Mouse (Mus musculus) cerebellum, adult 2 months (tissue): Measurements from ENCODE around the gene Psmc5. TPM values are rescaled to one million over a fixed set of nuclear protein-coding genes. Genes with fewer than 3 reads are reported as not detected.

Experiments used
- DNase-seq, 2 experiments: peaks; one replicate each; pipeline ENCODE4 v3.0.0; 2021
- H3K27ac ChIP-seq: fragments of 200-500 bp; 2 replicates; pipeline ENCODE4 v1.5.1; 2012; ENCODE audit warnings: low read length, control low read depth, inconsistent platforms; ENCODE audit not compliant: insufficient read depth
- H3K27me3 ChIP-seq: fragments of 200-500 bp; 2 replicates; pipeline ENCODE4 v1.6.1; 2012; ENCODE audit warnings: inconsistent platforms, mild to moderate bottlenecking, low read length, moderate library complexity; ENCODE audit not compliant: control insufficient read depth, insufficient read depth
- H3K4me1 ChIP-seq: fragments of 200-500 bp; 2 replicates; pipeline ENCODE4 v1.6.1; 2011; ENCODE audit warnings: low read length; ENCODE audit not compliant: control insufficient read depth, insufficient read depth
- H3K4me3 ChIP-seq: fragments of 200-500 bp; replicated peaks from 2 replicates; pipeline ENCODE3; 2011; ENCODE audit warnings: mild to moderate bottlenecking, low read depth, low read length, control low read depth; ENCODE audit not compliant: insufficient read depth
- CTCF ChIP-seq: fragments of 200-500 bp; IDR thresholded peaks from 2 replicates; pipeline ENCODE4 v1.5.1; 2011; ENCODE audit warnings: low read depth, mild to moderate bottlenecking, control low read depth, low read length, moderate library complexity, borderline replicate concordance; ENCODE audit not compliant: insufficient read depth
- POLR2A ChIP-seq: fragments of 200-500 bp; IDR thresholded peaks from 2 replicates; pipeline ENCODE4 v1.6.1; 2011; ENCODE audit warnings: low read length, control low read depth, borderline replicate concordance; ENCODE audit not compliant: insufficient read depth
- WGBS: fragments of 180-500 bp; shearing (Covaris S2); methylation state at CpG from one replicate; pipeline ENCODE4 v1.1.7; 2018; 5-methylcytosine and 5-hydroxymethylcytosine counted together
- polyA plus RNA-seq: library from polyadenylated mRNA; depleted of rRNA; stranded (reverse); fragments of >200 nt; gene quantifications from 2 replicates; pipeline ENCODE4 v1.2.3, GENCODE M21; 2012

Psmc5 gene
- polyA plus RNA-seq, 1 experiment, result 343 TPM

DNA sequence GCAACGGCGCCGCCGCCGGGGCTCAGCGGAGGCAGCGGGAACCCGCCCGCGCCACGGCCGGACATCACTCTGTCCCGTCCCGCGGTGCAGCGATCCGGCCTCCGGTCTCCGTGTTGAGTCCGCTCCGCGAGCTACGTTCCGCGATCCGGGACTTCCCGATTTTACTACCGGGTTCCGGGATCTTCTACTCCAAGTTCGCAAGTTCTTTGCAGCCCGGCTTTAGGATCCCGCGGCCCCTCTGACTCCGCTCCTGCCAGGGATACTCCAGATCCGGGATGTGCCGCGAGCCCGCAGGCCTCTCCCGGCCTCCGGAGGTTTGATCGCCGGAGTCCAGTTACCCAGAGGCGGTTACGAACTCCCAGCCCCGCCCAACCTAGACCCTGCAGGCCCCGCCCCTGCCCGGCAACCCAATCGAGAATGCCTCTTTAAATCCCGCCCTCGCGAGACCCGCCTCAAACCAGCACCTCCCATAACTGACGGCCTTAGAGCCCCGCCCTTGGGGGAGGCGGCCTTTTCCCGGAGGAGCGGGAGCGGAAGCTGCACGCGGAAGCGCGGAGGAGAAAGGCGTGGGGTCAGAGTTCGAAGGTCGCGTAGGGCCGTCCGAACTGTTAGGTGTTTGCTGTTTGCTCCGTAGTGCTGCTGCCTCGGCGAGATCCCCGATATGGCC lies 16.8 kb downstream of the Psmc5 start, which contains the start of gene Smarcd2:
TSS of gene Smarcd2 (minus strand) at position 329 of the 667 bp plus-strand sequence.
- Histone ChIP-seq H3K27me3 (no peaks in the 10 kb centered on the region), H3K27ac (peak within 1 kb of the TSS; percentile 81), H3K4me3 (peak within 1 kb of the TSS; percentile 72), H3K4me1 (peaks cover 14% of the 10 kb centered on the region; the same call in 1 of the 2 replicates)
- under 1% methylated on average over 72 of the region's 72 CpGs for WGBS
- peak; percentile 99 to 100 for DNase-seq
- peak; percentile 53; the same call in 1 of the 2 replicates for TF ChIP-seq POLR2A
- no peak for TF ChIP-seq CTCF

DNA sequence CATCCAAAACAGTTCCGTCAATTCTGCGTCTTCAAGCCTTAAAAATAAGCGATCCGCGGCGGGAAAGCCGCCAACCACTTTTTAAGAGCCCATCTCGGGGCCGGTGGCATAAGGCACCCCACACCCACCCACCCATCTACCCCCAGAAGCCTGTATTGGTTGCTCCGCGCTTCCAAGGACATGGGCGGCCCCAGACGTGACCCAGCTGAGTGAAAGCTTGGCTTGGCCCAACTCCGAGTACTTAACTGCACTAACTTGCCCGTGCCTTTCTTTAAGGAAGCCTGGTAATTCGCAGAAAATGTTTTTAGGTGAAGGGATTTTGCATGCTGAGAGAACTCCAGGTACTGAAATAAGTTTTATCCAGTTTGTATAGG lies 17.3 kb downstream of the Psmc5 start:
- Histone ChIP-seq H3K4me3 (peak overlapping the region; percentile 70), H3K27me3 (no peaks in the 10 kb centered on the region), H3K27ac (peak overlapping the region; percentile 18), H3K4me1 (peaks cover 14% of the 10 kb centered on the region; the same call in 1 of the 2 replicates)
- no peak for DNase-seq
- WGBS, result 6% methylated on average over 16 of the region's 16 CpGs
- no peak for TF ChIP-seq POLR2A
- no peak for TF ChIP-seq CTCF

- Histone ChIP-seq H3K4me3 (no peak overlapping the region), H3K27me3 (no peaks in the 10 kb centered on the region), H3K4me1 (peaks cover 14% of the 10 kb centered on the region; the same call in 1 of the 2 replicates), H3K27ac (no peak overlapping the region)
- WGBS, result 94% methylated on average over 6 of the region's 6 CpGs
- TF ChIP-seq POLR2A (no peak), CTCF (no peak)
- no peak for DNase-seq
Observed at GRCm38 (mm10) chr11:106273811-106274210, 17.9 kb downstream of the Psmc5 start.

- Histone ChIP-seq H3K27ac (no peak overlapping the region), H3K4me1 (peaks cover 9% of the 10 kb centered on the region; the same call in 1 of the 2 replicates), H3K27me3 (no peaks in the 10 kb centered on the region), H3K4me3 (no peak overlapping the region)
- TF ChIP-seq CTCF, result no peak
- TF ChIP-seq POLR2A, result no peak
- no peak for DNase-seq
- 93% methylated on average over 1 of the region's 1 CpGs for WGBS
Observed at GRCm38 (mm10) chr11:106274374-106274773, 18.4 kb downstream of the Psmc5 start.

GRCm38 (mm10) chr11:106274971-106275411 lies 19.0 kb downstream of the Psmc5 start:
- TF ChIP-seq POLR2A (no peak), CTCF (no peak)
- no peak overlapping the region for H3K4me3 ChIP-seq
- H3K27ac ChIP-seq, result no peak overlapping the region
- H3K4me1 ChIP-seq, result peaks cover 8% of the 10 kb centered on the region; the same call in 1 of the 2 replicates
- H3K27me3 ChIP-seq, result no peaks in the 10 kb centered on the region
- 85% methylated on average over 7 of the region's 7 CpGs for WGBS
- no peak for DNase-seq

- Histone ChIP-seq H3K4me3 (peak within 1 kb of the TSS; percentile 42), H3K4me1 (peaks cover 5% of the 10 kb centered on the region; the same call in 1 of the 2 replicates), H3K27ac (no peak within 1 kb of the TSS), H3K27me3 (no peaks in the 10 kb centered on the region)
- peak; percentile 89 to 94 for DNase-seq
- whole genome bisulfite sequencing, result 5% methylated on average over 25 of the region's 25 CpGs
- TF ChIP-seq POLR2A, result no peak
- TF ChIP-seq CTCF, result peak; percentile 87
Observed at GRCm38 (mm10) chr11:106276454-106276853, 20.5 kb downstream of the Psmc5 start, which contains the start of gene Tcam1. Gene Tcam1, plus strand, starts transcription at chr11:106276672.

DNA sequence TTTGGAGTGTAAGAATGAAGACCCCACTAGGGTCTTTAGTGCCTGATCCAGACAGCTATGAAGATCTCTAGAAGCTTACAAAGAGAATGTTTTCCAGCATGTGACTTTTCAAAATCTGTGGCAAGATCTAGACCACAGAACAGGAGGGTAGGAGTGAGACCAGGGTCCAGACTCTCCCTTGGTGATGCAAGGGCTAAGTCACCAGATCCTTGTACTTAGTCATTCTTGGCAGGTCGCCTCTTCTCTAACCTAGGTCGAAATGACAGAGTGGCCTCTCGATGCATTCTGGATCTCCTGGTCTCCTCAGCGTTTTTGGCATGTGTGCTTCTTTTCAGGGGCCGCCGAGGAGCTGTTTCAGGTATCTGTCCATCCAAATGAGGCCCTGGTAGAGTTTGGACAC lies 26.5 kb downstream of the Psmc5 start:
- TF ChIP-seq CTCF, result no peak
- TF ChIP-seq POLR2A, result no peak
- DNase-seq, result no peak
- H3K4me1 ChIP-seq, result peaks cover 37% of the 10 kb centered on the region
- no peaks in the 10 kb centered on the region for H3K27me3 ChIP-seq
- H3K4me3 ChIP-seq, result no peak overlapping the region
- H3K27ac ChIP-seq, result no peak overlapping the region
- 71% methylated on average over 6 of the region's 6 CpGs for WGBS

GRCm38 (mm10) chr11:106283371-106283770 lies 27.4 kb downstream of the Psmc5 start:
- 22% methylated on average over 4 of the region's 4 CpGs for WGBS
- peak overlapping the region; percentile 11 for H3K27ac ChIP-seq
- H3K4me3 ChIP-seq, result no peak overlapping the region
- DNase-seq, result peak; percentile 59 to 75
- no peak for TF ChIP-seq POLR2A
- TF ChIP-seq CTCF, result no peak
- H3K27me3 ChIP-seq, result no peaks in the 10 kb centered on the region
- H3K4me1 ChIP-seq, result peaks cover 44% of the 10 kb centered on the region
